Mouse (Mus musculus) left cerebral cortex, postnatal 10 days (tissue): Measurements from ENCODE around the gene S100a11. TPM values are rescaled to one million over a fixed set of nuclear protein-coding genes. Genes with fewer than 3 reads are reported as not detected.
"Not testable (repeated sequence)": the region's sequence is repeated elsewhere in the genome, so short reads cannot be mapped to it uniquely, and the experiment has no call there.

Experiments
- DNase-seq, 2 experiments: peaks; one replicate each; pipeline ENCODE4 v3.0.0; 2021 to 2022; ENCODE audit warnings: low spot score in 2 of 2, mixed read lengths in 1 of 2; ENCODE audit errors: extremely low spot score in 1 of 2
- intact Hi-C: fragments of 180-260 bp; cut with DNase I; formaldehyde crosslinking; loops from one replicate; pipeline ENCODE4 v1.15.1; 2025
- total RNA-seq, 2 experiments: library from RNA; stranded (reverse); gene quantifications; 2 replicates each; pipeline ENCODE4 v1.2.3; 2021

S100a11 gene
- 10 to 100 TPM; 23.7 to 24.1 TPM for total RNA-seq

- intact Hi-C loops, result no loop called here
- peak in 1 of 2 experiments; percentile 55 for DNase-seq
Observed at GRCm38 (mm10) chr3:93520330-93521193, at the start of gene S100a11. Gene S100a11, plus strand, starts transcription at chr3:93520488.

GRCm38 (mm10) chr3:93480053-93480452, 40.2 kb upstream of the S100a11 start:
- DNase-seq, result no peak
- intact Hi-C loops, result no loop called here

GRCm38 (mm10) chr3:93481982-93482616, 38.2 kb upstream of the S100a11 start:
- no peak for DNase-seq
- intact Hi-C loops, result no loop called here

- intact Hi-C loops, result no loop called here
- DNase-seq, result no peak
Observed at GRCm38 (mm10) chr3:93485611-93486010, 34.7 kb upstream of the S100a11 start.

- intact Hi-C loops, result no loop called here
Observed at GRCm38 (mm10) chr3:93488541-93488940, 31.7 kb upstream of the S100a11 start.

GRCm38 (mm10) chr3:93492176-93492575, 28.1 kb upstream of the S100a11 start:
- intact Hi-C loops, result loop anchor here (10.0 kb wide), 1 partner anchor 367 kb away; no protein-coding TSS in a partner anchor
- DNase-seq, result no peak

More at GRCm38 (mm10) chr3:93488541-93488940, 31.7 kb upstream of the S100a11 start:
- no peak for DNase-seq

GRCm38 (mm10) chr3:93493992-93494391, 26.3 kb upstream of the S100a11 start:
- peak; percentile 45 to 69 for DNase-seq
- intact Hi-C loops, result loop anchor here (2.0 to 10.0 kb wide), 3 partner anchors 131 to 369 kb away; no protein-coding TSS in a partner anchor

GRCm38 (mm10) chr3:93494774-93495173, 25.5 kb upstream of the S100a11 start:
- DNase-seq, result not testable (repeated sequence)
- intact Hi-C loops, result loop anchor here (2.0 to 10.0 kb wide), 3 partner anchors 132 to 370 kb away; no protein-coding TSS in a partner anchor

- intact Hi-C loops, result loop anchor here (10.0 kb wide), 1 partner anchor 372 kb away; no protein-coding TSS in a partner anchor
Observed at GRCm38 (mm10) chr3:93497131-93497530, 23.2 kb upstream of the S100a11 start.

GRCm38 (mm10) chr3:93499129-93499528, 21.2 kb upstream of the S100a11 start:
- DNase-seq, result no peak
- intact Hi-C loops, result loop anchor here (10.0 kb wide), 1 partner anchor 374 kb away; no protein-coding TSS in a partner anchor

More at GRCm38 (mm10) chr3:93497131-93497530, 23.2 kb upstream of the S100a11 start:
- DNase-seq, result no peak

- intact Hi-C loops, result no loop called here
- peak in 1 of 2 experiments; percentile 14 for DNase-seq
Observed at GRCm38 (mm10) chr3:93504536-93505189, 15.6 kb upstream of the S100a11 start.

GRCm38 (mm10) chr3:93505960-93506863, 14.1 kb upstream of the S100a11 start:
- peak in 1 of 2 experiments; percentile 43 for DNase-seq
- intact Hi-C loops, result no loop called here

GRCm38 (mm10) chr3:93506881-93507325, 13.4 kb upstream of the S100a11 start:
- intact Hi-C loops, result no loop called here
- DNase-seq, result no peak

- intact Hi-C loops, result no loop called here
- no peak for DNase-seq
Observed at GRCm38 (mm10) chr3:93509301-93509700, 11.0 kb upstream of the S100a11 start.

- DNase-seq, result no peak
- intact Hi-C loops, result no loop called here
Observed at GRCm38 (mm10) chr3:93511036-93511435, 9.3 kb upstream of the S100a11 start.

GRCm38 (mm10) chr3:93511801-93512200, 8.5 kb upstream of the S100a11 start:
- DNase-seq, result no peak
- intact Hi-C loops, result no loop called here

GRCm38 (mm10) chr3:93512386-93513101, 7.7 kb upstream of the S100a11 start:
- DNase-seq, result no peak
- intact Hi-C loops, result no loop called here
